Mouse (Mus musculus): ENCODE measurements around the gene Ccdc188.

DNA sequence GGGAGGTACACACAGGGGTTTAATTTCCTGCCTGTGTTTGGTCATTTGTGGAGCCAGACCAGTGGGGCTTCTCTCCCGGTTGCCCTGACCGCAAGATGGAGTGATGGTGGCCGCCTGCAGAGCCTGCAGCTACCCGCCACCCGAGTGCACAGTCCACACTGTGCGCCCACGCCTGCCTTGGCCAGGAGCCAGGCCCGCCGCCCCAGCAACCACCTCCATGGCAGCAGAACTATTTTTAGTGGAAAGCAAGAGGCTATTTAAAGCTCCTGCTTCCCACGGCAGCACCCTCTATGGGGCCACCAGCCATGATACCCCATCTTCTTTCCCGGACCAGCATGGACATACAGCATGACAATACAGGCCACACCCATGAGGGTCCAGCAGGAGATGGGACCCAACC lies 11.9 kb downstream of the Ccdc188 start:
- no peak for TF ChIP-seq CTCF (IDR thresholded peaks at IDR 0.05; ENCODE audit: low read depth, low read length)
- TF ChIP-seq POLR2A (IDR thresholded peaks at IDR 0.05; ENCODE audit: insufficient read depth, low read length): no peak

Measured in ES-Bruce4 (cell line).